Mouse (Mus musculus) retina, adult 2 months (tissue): Measurements from ENCODE around the gene Pgc.

Experiments used
- DNase-seq: peaks from one replicate; pipeline ENCODE4 v3.0.0-alpha.2; 2012; ENCODE audit warnings: low read depth, low spot score

Gene Pgc

DNA sequence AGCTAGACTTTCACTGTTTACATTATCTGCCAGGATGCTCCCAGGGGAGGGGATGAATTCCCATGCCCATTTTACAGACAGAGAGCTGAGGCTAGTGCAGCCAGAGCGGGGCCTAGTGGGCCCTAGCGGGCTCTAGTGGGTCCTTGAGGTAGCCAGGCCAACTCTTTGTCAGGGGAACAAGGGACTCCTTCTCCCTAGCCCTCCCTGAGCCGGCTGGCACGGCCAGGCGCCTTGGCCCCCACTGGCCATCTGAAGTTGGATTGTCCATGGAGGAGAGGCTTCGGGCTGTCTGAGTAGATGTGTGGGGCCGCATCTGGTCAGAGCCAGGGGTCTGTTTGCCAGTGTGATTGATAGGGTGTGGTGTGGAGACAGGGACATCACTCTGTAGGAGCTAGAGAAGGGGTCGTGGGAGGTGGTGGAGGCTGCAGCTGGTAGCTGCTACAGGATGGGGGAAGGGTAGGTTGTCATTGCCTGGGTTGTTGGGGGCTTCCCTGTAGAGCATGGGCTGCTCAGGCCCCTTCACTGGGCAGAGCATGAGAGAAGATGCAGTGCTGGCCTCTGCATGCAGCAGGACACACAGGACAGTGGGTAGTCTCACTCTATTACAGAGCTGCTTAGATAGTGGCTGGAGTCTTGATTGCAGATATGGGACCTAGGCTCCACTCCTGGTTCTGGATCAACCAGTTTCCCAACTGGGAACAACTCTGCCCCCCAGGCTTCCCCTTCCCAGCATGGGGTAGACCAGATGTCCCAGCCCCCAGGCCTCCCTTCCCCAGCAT, 57.0 kb downstream of the Pgc start:
- DNase-seq, result no peak
